Mouse (Mus musculus) embryo, embryonic 9.5 days (tissue): ENCODE measurements around the gene Plcb2.

Experiments
- DNase-seq: peaks from one replicate; pipeline ENCODE4 v3.0.0-alpha.2; 2017; ENCODE audit errors: extremely low spot score

The Plcb2 gene

GRCm38 (mm10) chr2:118687791-118688190, 40.4 kb downstream of the Plcb2 start:
- DNase-seq, result no peak

GRCm38 (mm10) chr2:118686693-118687092, 41.5 kb downstream of the Plcb2 start:
- DNase-seq, result no peak

- no peak for DNase-seq
These were observed 43.1 kb downstream of the Plcb2 start for GRCm38 (mm10) chr2:118685088-118685487.

- no peak for DNase-seq
These were observed 45.5 kb downstream of the Plcb2 start for GRCm38 (mm10) chr2:118682544-118683260.

- no peak for DNase-seq
These were observed 47.3 kb downstream of the Plcb2 start for GRCm38 (mm10) chr2:118680926-118681325.

GRCm38 (mm10) chr2:118679577-118679976, 48.7 kb downstream of the Plcb2 start:
- DNase-seq, result no peak

- no peak for DNase-seq
These were observed 50.4 kb downstream of the Plcb2 start for GRCm38 (mm10) chr2:118677817-118678216.

- peak; percentile 25 for DNase-seq
These were observed 51.1 kb downstream of the Plcb2 start for GRCm38 (mm10) chr2:118676839-118677741.

- no peak for DNase-seq
These were observed 53.7 kb downstream of the Plcb2 start for GRCm38 (mm10) chr2:118674500-118674899.

- no peak for DNase-seq
These were observed 54.4 kb downstream of the Plcb2 start for GRCm38 (mm10) chr2:118673686-118674465.

- DNase-seq, result no peak
These were observed 56.5 kb downstream of the Plcb2 start for GRCm38 (mm10) chr2:118671728-118672127.

- DNase-seq, result no peak
These were observed 58.5 kb downstream of the Plcb2 start for GRCm38 (mm10) chr2:118669785-118670184.

- no peak for DNase-seq
These were observed 59.0 kb downstream of the Plcb2 start for GRCm38 (mm10) chr2:118669245-118669644.

- no peak for DNase-seq
These were observed 61.1 kb downstream of the Plcb2 start for GRCm38 (mm10) chr2:118667181-118667580.

- DNase-seq, result no peak
These were observed 62.6 kb downstream of the Plcb2 start for GRCm38 (mm10) chr2:118665616-118666015.

GRCm38 (mm10) chr2:118664975-118665516, 63.2 kb downstream of the Plcb2 start:
- DNase-seq, result no peak

- no peak for DNase-seq
These were observed 64.2 kb downstream of the Plcb2 start for GRCm38 (mm10) chr2:118663804-118664766.

- DNase-seq, result no peak
These were observed 65.1 kb downstream of the Plcb2 start, which contains the start of gene Pak6 for GRCm38 (mm10) chr2:118662902-118663803. Gene Pak6 (plus strand): TSS chr2:118663303.

GRCm38 (mm10) chr2:118661891-118662290, 66.3 kb downstream of the Plcb2 start:
- no peak for DNase-seq
